Mouse (Mus musculus) liver, postnatal 0 days (tissue): ENCODE measurements around the gene 1600012H06Rik. TPM values are rescaled to one million over a fixed set of nuclear protein-coding genes. Genes with fewer than 3 reads are reported as not detected.
A peak's percentile ranks its signal among the peaks of the same experiment; 100 is the strongest.
"Not testable (repeated sequence)": the region's sequence is repeated elsewhere in the genome, so short reads cannot be mapped to it uniquely, and the experiment has no call there.

Source experiments
- ATAC-seq: fragments of 200-750 bp; cut with Nextera tagmentation; 2 replicates; pipeline ENCODE4 v1.8.0; 2017; ENCODE audit warnings: mild to moderate bottlenecking, moderate library complexity
- DNase-seq: peaks from one replicate; pipeline ENCODE4 v3.0.0-alpha.2; 2016
- H3K27ac ChIP-seq: fragments of 300-500 bp; sonication (generic); 2 replicates; pipeline ENCODE4 v1.5.1; 2014; ENCODE audit warnings: antibody characterized with exemption, moderate library complexity, mild to moderate bottlenecking, low read depth
- H3K27me3 ChIP-seq: fragments of 300-500 bp; sonication (generic); 2 replicates; pipeline ENCODE4 v1.6.1; 2014; ENCODE audit warnings: low read length, control low read depth, mixed read lengths; ENCODE audit not compliant: insufficient read depth
- H3K36me3 ChIP-seq: fragments of 300-500 bp; sonication (generic); replicated peaks from 2 replicates; pipeline ENCODE4 v1.6.1; 2014; ENCODE audit warnings: mild to moderate bottlenecking, control low read depth, low read length, moderate library complexity, mixed read lengths; ENCODE audit not compliant: insufficient read depth
- H3K4me1 ChIP-seq: fragments of 300-500 bp; sonication (generic); 2 replicates; pipeline ENCODE4 v1.6.1; 2014; ENCODE audit warnings: antibody characterized with exemption, mild to moderate bottlenecking, control low read depth; ENCODE audit not compliant: insufficient read depth
- H3K4me2 ChIP-seq: fragments of 300-500 bp; sonication (generic); 2 replicates; pipeline ENCODE4 v1.6.1; 2014; ENCODE audit warnings: low read depth, mild to moderate bottlenecking, low read length, moderate library complexity, mixed read lengths
- H3K4me3 ChIP-seq: fragments of 300-500 bp; sonication (generic); 2 replicates; pipeline ENCODE4 v1.5.1; 2014; ENCODE audit warnings: low read depth, low read length
- H3K9ac ChIP-seq: fragments of 300-500 bp; sonication (generic); replicated peaks from 2 replicates; pipeline ENCODE4 v1.6.1; 2014; ENCODE audit warnings: mild to moderate bottlenecking, moderate library complexity
- H3K9me3 ChIP-seq: fragments of 300-500 bp; sonication (generic); 2 replicates; pipeline ENCODE4 v1.6.1; 2016; ENCODE audit warnings: mild to moderate bottlenecking, control low read depth, low read length, mixed read lengths
- CTCF ChIP-seq: sonication (generic); IDR thresholded peaks from 2 replicates; pipeline ENCODE4 v1.5.1; 2016; ENCODE audit warnings: antibody characterized with exemption, low read depth
- EP300 ChIP-seq: IDR thresholded peaks from 2 replicates; pipeline ENCODE4 v1.6.1; 2016; ENCODE audit warnings: antibody characterized with exemption, low read depth, mild to moderate bottlenecking
- WGBS: fragments of 180-500 bp; shearing (Covaris S2); extraction: QIAGEN DNeasy Blood & Tissue Kit; methylation state at CpG from one replicate; pipeline ENCODE4 v1.1.7; 2014; ENCODE audit not compliant: insufficient replicate concordance; 5-methylcytosine and 5-hydroxymethylcytosine counted together
- polyA plus RNA-seq: library from polyadenylated mRNA; unstranded; fragments of >200 nt; fragmentation: Nextera tagmentation; extraction: Ambion mirVana; gene quantifications from 2 replicates; pipeline ENCODE4 v1.2.1, GENCODE M21; 2015

Gene 1600012H06Rik
- polyA plus RNA-seq: 20.0 and 21.3 TPM in 2 replicates

DNA sequence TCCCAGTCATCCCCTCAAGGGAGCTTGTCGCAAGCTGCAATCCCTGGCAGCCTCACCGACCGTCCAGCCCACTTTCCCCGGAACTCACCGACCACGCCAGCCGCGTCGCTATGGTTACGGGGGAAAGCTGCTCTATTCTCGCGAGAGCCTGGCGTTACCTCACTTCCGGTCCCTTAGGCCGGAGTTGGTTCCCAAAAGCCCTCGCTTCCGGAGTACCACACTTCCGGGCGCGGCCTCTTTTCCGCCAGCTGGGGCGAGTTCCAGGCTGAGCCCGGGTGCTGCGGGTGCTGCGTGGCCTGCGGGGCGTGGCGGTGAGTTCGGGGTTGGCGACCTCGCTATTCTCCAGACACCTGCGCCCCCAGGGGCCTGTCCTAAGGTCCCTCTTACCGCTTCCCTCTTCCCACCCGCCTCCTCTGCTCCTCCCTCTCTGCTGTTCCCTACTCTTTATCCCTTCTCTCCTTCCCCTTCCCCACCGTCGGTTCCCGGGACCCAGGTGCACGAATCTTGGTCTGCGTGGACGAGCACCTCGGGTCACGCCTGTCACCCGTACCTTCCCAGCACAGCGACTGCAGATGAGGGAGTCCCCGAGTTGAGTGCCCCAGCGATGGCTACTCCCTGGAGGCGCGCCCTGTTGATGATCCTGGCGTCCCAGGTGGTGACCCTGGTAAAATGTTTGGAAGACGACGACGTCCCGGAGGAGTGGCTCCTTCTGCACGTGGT lies at the start of gene 1600012H06Rik, which contains the start of gene Wdr27:
1600012H06Rik (plus strand) TSS at position 176 of the 720 bp plus-strand sequence.
Wdr27 (minus strand) TSS at position 150 of the 720 bp plus-strand sequence.
- TF ChIP-seq EP300: peak; percentile 91
- no peak for TF ChIP-seq CTCF
- H3K9me3 ChIP-seq: no peaks in the 10 kb centered on the region
- ATAC-seq (peak; percentile 98), DNase-seq (peak; percentile 99)
- peaks cover 18% of the 10 kb centered on the region for H3K4me1 ChIP-seq
- H3K4me3 ChIP-seq: peak within 1 kb of the TSS; percentile 97
- peak within 1 kb of the TSS; percentile 86 for H3K27ac ChIP-seq
- peak within 1 kb of the TSS; percentile 95 for H3K9ac ChIP-seq
- H3K27me3 ChIP-seq: no peaks in the 10 kb centered on the region
- H3K36me3 ChIP-seq: peaks cover 17% of the 10 kb centered on the region
- under 1% methylated on average over 52 of the region's 54 CpGs for WGBS
- peak within 1 kb of the TSS; percentile 98 for H3K4me2 ChIP-seq

DNA sequence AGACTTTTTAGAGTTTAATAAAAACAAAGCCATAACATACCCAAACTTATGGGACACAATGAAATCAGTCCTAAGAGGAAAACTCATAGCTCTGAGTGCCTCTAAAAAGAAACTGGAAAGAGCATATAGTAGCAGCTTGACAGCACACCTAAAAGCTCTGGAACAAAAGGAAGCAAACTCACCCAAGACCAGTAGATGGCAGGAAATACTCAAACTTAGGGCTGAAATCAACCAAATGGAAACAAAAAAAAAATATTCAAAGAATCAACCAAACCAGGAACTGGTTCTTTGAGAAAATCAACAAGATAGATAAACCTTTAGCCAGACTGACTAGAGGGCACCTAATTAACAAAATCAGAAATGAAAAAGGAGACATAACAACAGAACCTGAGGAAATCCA lies 47.9 kb upstream of the 1600012H06Rik start:
- 0 out of 2 replicates have a peak, but pooled peaks have one; percentile 7 for TF ChIP-seq CTCF
- DNase-seq, ATAC-seq, H3K27ac ChIP-seq, H3K9ac ChIP-seq, H3K4me2 ChIP-seq, H3K4me3 ChIP-seq, H3K9me3 ChIP-seq, H3K4me1 ChIP-seq, H3K27me3 ChIP-seq, H3K36me3 ChIP-seq: not testable (repeated sequence)

DNA sequence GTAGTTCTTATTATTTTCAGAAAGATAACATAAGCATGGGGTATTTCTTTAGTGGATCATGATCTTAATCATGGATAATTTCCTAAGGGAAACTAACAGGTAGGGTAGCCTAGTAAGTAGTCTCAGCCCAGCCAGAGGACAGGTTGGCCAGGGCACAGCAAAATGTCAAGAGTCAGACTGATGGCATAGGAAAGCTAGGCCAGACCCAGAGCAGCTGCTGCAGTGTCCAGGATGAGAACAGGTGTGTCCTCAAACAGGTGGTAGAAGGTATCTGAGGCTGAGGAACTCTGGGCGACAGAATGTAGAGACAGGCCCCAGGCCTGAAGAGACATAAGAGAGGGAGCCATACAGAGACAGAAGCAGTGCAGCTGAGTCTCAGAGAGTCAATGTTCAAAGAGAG lies 44.0 kb upstream of the 1600012H06Rik start:
- H3K9ac ChIP-seq: no peak overlapping the region
- H3K9me3 ChIP-seq: no peaks in the 10 kb centered on the region
- no peak overlapping the region for H3K4me3 ChIP-seq
- no peak for TF ChIP-seq CTCF
- no peak for TF ChIP-seq EP300
- no peaks in the 10 kb centered on the region for H3K36me3 ChIP-seq
- H3K4me2 ChIP-seq: no peak overlapping the region
- H3K27me3 ChIP-seq: no peaks in the 10 kb centered on the region
- 79% methylated on average over 1 of the region's 1 CpGs for WGBS
- H3K27ac ChIP-seq: no peak overlapping the region
- H3K4me1 ChIP-seq: no peaks in the 10 kb centered on the region
- DNase-seq: no peak
- no peak for ATAC-seq

DNA sequence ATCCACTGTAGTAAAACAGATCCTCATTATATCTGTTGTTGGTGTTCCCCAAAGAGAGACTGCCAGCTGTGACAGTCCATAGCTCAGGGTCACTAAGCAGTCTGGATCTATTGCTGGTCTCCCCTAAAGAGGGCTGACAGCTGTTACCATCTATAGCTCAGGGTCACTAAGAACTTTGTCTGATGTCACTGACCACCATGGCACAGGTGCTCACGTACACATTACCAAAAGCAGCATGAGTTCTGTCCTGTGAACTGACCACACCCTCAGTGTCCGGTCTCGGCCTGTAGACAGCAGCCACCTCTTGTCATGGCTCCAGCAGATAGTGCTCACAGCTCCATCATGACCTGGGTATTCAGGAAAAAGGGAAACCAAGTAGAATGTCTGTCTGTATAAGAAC lies 39.8 kb upstream of the 1600012H06Rik start:
- WGBS: 73% methylated on average over 3 of the region's 3 CpGs
- no peak overlapping the region for H3K27ac ChIP-seq

DNA sequence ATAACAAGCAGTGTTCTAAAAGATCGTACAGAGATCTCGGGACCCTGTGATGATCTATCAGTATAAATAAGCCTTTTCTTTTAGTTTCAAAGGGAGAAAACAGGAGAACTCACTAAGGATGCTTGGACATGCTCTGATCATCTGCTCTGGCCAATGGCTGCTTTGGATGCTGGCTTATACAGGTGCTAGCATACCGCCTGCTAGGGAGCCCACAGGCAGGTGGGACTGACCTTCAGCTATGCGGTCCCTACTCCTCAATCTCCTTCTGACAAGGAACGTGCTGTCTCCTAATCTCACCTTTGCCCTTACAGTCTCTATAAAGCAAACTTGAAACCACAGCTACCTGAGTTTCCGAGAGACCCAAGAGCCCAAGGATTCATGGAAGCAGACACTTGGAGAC lies 38.8 kb upstream of the 1600012H06Rik start:
- no peak for ATAC-seq
- no peaks in the 10 kb centered on the region for H3K4me1 ChIP-seq
- no peak overlapping the region for H3K4me2 ChIP-seq

More for the DNA sequence above, 39.8 kb upstream of the 1600012H06Rik start:
- H3K4me2 ChIP-seq: no peak overlapping the region
- no peak overlapping the region for H3K9ac ChIP-seq
- DNase-seq: no peak
- no peak overlapping the region for H3K4me3 ChIP-seq
- no peaks in the 10 kb centered on the region for H3K27me3 ChIP-seq
- ATAC-seq: no peak
- H3K9me3 ChIP-seq: no peaks in the 10 kb centered on the region
- TF ChIP-seq CTCF: no peak
- TF ChIP-seq EP300: no peak
- H3K4me1 ChIP-seq: no peaks in the 10 kb centered on the region
- no peaks in the 10 kb centered on the region for H3K36me3 ChIP-seq

DNA sequence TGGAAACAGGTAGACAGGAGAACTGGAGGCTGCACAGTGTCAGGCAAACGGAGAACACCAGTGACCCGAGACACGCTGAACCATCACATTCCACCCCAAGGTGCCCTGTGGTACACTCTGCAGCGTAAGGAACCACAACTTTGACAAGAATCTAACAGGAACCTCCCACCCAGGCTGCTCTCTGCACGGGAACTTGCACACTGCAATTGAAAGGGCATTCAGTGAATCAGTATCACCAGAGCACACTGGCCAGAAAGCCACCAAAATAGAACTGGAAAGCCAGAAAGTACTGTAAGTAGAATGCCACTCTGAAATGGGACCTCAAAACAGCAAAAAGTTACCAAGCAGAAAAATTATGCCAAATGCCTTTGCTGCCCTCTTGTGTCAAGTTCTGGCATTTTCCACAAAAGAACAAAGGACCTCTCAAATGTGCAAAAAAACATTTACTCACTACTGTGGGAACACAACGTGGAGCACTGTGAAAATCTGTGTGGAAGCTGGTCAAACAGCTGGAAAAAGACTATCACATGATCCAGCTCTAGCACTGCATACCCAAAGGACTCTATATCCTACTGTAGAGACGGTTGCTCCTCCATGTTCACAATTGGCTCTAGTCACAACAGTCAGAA lies 38.2 kb upstream of the 1600012H06Rik start:
- H3K36me3 ChIP-seq: no peaks in the 10 kb centered on the region
- no peak overlapping the region for H3K27ac ChIP-seq
- no peak overlapping the region for H3K4me3 ChIP-seq
- no peaks in the 10 kb centered on the region for H3K9me3 ChIP-seq
- H3K27me3 ChIP-seq: no peaks in the 10 kb centered on the region
- H3K4me2 ChIP-seq: no peak overlapping the region
- TF ChIP-seq CTCF (peak; percentile 87), EP300 (no peak)
- DNase-seq (peak; percentile 51), ATAC-seq (no peak)
- WGBS: 42% methylated on average over 7 of the region's 7 CpGs
- no peaks in the 10 kb centered on the region for H3K4me1 ChIP-seq
- H3K9ac ChIP-seq: no peak overlapping the region

More for the DNA sequence above, 38.8 kb upstream of the 1600012H06Rik start:
- Histone ChIP-seq H3K36me3 (no peaks in the 10 kb centered on the region), H3K9me3 (no peaks in the 10 kb centered on the region), H3K27ac (no peak overlapping the region), H3K27me3 (no peaks in the 10 kb centered on the region), H3K4me3 (no peak overlapping the region), H3K9ac (no peak overlapping the region)
- DNase-seq: no peak
- WGBS: 81% methylated on average over 6 of the region's 6 CpGs
- no peak for TF ChIP-seq CTCF
- no peak for TF ChIP-seq EP300
